Mouse (Mus musculus): ENCODE data around the gene Dhrs3. TPM values are rescaled to one million over a fixed set of nuclear protein-coding genes. Genes with fewer than 3 reads are reported as not detected.

Gene Dhrs3
- polyA plus RNA-seq, 1 experiment from 2014 or later, result 41.6 TPM

- 88% methylated on average over 8 of the region's 8 CpGs for WGBS
Measured at GRCm38 (mm10) chr4:144906001-144906889, 13.6 kb downstream of the Dhrs3 start.

DNA sequence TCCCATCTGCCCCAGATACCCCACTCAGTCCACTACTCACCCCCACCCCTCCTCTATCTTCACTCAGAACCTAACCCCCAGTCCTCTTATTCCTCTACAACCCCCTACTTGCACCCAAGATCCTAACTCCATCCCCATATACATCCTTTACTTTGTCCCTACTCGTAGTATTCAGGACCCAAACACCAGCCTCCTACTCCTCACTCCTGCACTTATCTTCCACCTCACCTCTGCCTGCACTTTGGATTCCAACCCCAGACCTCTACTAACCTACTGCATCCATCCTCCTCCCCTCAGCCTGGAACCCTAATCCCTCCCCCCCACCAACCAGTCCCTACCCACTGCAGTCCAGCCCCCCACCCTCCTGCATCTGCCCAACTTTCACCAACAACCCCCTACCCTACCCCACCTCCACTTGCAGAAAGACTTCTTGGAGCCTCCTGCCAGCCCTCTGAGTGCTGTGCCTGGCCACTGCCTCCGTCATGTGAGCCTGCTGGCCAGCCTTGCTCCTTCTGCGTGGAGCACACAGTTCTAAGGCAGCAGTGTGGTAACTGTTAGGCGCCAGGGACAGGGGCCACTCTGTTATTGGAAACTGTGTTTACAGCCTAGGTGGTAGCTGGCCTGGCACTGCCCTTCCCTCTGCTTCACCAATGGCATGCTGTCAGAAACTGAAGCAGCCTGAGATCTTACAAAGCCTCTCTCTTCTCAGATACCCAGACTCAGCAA, 14.5 kb downstream of the Dhrs3 start:
- H3K9ac ChIP-seq (ENCODE audit: low read depth, low read length), result no peak overlapping the region
- ATAC-seq, result no peak
- no peaks in the 10 kb centered on the region for H3K36me3 ChIP-seq (ENCODE audit: control insufficient read depth, insufficient read depth, low read length)
- no peaks in the 10 kb centered on the region for H3K27me3 ChIP-seq (ENCODE audit: control insufficient read depth, insufficient read depth, low read depth, low read length)
- H3K4me3 ChIP-seq (ENCODE audit: low read depth, low read length), result no peak overlapping the region
- no peak overlapping the region for H3K4me2 ChIP-seq (ENCODE audit: low read length)
- no peaks in the 10 kb centered on the region for H3K9me3 ChIP-seq (replicated peaks; ENCODE audit: control insufficient read depth, low read length, poor library complexity, severe bottlenecking)
- no peak overlapping the region for H3K27ac ChIP-seq (ENCODE audit: low read length)
- 83% methylated on average over 4 of the region's 4 CpGs for WGBS
- H3K4me1 ChIP-seq (ENCODE audit: control insufficient read depth, insufficient read depth, low read length), result no peaks in the 10 kb centered on the region

More at GRCm38 (mm10) chr4:144906001-144906889, 13.6 kb downstream of the Dhrs3 start:
- Histone ChIP-seq H3K4me3 (ENCODE audit: low read depth, low read length) (no peak overlapping the region), H3K9ac (ENCODE audit: low read depth, low read length) (no peak overlapping the region), H3K9me3 (replicated peaks; ENCODE audit: control insufficient read depth, low read length, poor library complexity, severe bottlenecking) (no peaks in the 10 kb centered on the region), H3K27me3 (ENCODE audit: control insufficient read depth, insufficient read depth, low read depth, low read length) (no peaks in the 10 kb centered on the region), H3K27ac (ENCODE audit: low read length) (no peak overlapping the region), H3K4me1 (ENCODE audit: control insufficient read depth, insufficient read depth, low read length) (no peaks in the 10 kb centered on the region), H3K4me2 (ENCODE audit: low read length) (no peak overlapping the region), H3K36me3 (ENCODE audit: control insufficient read depth, insufficient read depth, low read length) (no peaks in the 10 kb centered on the region)
- ATAC-seq, result 0 out of 2 replicates have a peak, but pooled peaks have one; percentile 46

DNA sequence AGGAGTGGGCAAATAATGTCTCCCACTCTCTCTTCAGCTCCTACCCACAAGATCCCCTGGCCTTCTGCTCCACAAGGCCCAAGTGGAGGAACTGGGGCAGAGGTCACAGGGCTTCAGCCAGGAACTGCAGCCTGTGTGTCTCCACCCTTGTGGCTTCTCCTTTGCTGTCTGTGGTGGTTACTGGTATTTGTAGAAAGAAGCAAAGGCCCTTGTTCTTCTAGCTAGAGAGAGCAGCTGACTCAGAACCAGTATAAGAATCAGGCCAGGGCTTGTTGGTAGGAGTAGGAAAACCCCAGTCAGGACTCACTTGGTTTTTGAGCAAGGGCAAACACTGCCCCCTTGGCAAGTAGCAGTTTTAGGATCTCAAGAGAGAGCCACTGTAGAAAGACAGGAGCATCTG, 16.2 kb downstream of the Dhrs3 start:
- no peaks in the 10 kb centered on the region for H3K36me3 ChIP-seq (ENCODE audit: control insufficient read depth, insufficient read depth, low read length)
- ATAC-seq, result no peak
- H3K4me3 ChIP-seq (ENCODE audit: low read depth, low read length), result no peak overlapping the region
- no peaks in the 10 kb centered on the region for H3K9me3 ChIP-seq (replicated peaks; ENCODE audit: control insufficient read depth, low read length, poor library complexity, severe bottlenecking)
- H3K4me2 ChIP-seq (ENCODE audit: low read length), result no peak overlapping the region
- no peaks in the 10 kb centered on the region for H3K4me1 ChIP-seq (ENCODE audit: control insufficient read depth, insufficient read depth, low read length)
- H3K9ac ChIP-seq (ENCODE audit: low read depth, low read length), result no peak overlapping the region
- H3K27ac ChIP-seq (ENCODE audit: low read length), result no peak overlapping the region
- H3K27me3 ChIP-seq (ENCODE audit: control insufficient read depth, insufficient read depth, low read depth, low read length), result no peaks in the 10 kb centered on the region

GRCm38 (mm10) chr4:144910281-144910680, 17.7 kb downstream of the Dhrs3 start:
- 80% methylated on average over 3 of the region's 3 CpGs for WGBS
- H3K36me3 ChIP-seq (ENCODE audit: control insufficient read depth, insufficient read depth, low read length), result no peaks in the 10 kb centered on the region
- H3K27ac ChIP-seq (ENCODE audit: low read length), result no peak overlapping the region
- no peaks in the 10 kb centered on the region for H3K9me3 ChIP-seq (replicated peaks; ENCODE audit: control insufficient read depth, low read length, poor library complexity, severe bottlenecking)
- H3K9ac ChIP-seq (ENCODE audit: low read depth, low read length), result no peak overlapping the region
- no peak overlapping the region for H3K4me3 ChIP-seq (ENCODE audit: low read depth, low read length)
- H3K27me3 ChIP-seq (ENCODE audit: control insufficient read depth, insufficient read depth, low read depth, low read length), result no peaks in the 10 kb centered on the region
- H3K4me1 ChIP-seq (ENCODE audit: control insufficient read depth, insufficient read depth, low read length), result no peaks in the 10 kb centered on the region
- ATAC-seq, result no peak
- H3K4me2 ChIP-seq (ENCODE audit: low read length), result no peak overlapping the region

- no peaks in the 10 kb centered on the region for H3K27me3 ChIP-seq (ENCODE audit: control insufficient read depth, insufficient read depth, low read depth, low read length)
- H3K27ac ChIP-seq (ENCODE audit: low read length), result no peak overlapping the region
- no peaks in the 10 kb centered on the region for H3K4me1 ChIP-seq (ENCODE audit: control insufficient read depth, insufficient read depth, low read length)
- no peak for ATAC-seq
- H3K9me3 ChIP-seq (replicated peaks; ENCODE audit: control insufficient read depth, low read length, poor library complexity, severe bottlenecking), result no peaks in the 10 kb centered on the region
- no peak overlapping the region for H3K4me2 ChIP-seq (ENCODE audit: low read length)
- WGBS, result 79% methylated on average over 6 of the region's 6 CpGs
- no peaks in the 10 kb centered on the region for H3K36me3 ChIP-seq (ENCODE audit: control insufficient read depth, insufficient read depth, low read length)
- no peak overlapping the region for H3K4me3 ChIP-seq (ENCODE audit: low read depth, low read length)
- no peak overlapping the region for H3K9ac ChIP-seq (ENCODE audit: low read depth, low read length)
Measured at GRCm38 (mm10) chr4:144913298-144914152, 20.9 kb downstream of the Dhrs3 start.

GRCm38 (mm10) chr4:144916520-144916919, 23.9 kb downstream of the Dhrs3 start:
- 92% methylated on average over 6 of the region's 6 CpGs for WGBS
- H3K36me3 ChIP-seq (ENCODE audit: control insufficient read depth, insufficient read depth, low read length), result no peaks in the 10 kb centered on the region

DNA sequence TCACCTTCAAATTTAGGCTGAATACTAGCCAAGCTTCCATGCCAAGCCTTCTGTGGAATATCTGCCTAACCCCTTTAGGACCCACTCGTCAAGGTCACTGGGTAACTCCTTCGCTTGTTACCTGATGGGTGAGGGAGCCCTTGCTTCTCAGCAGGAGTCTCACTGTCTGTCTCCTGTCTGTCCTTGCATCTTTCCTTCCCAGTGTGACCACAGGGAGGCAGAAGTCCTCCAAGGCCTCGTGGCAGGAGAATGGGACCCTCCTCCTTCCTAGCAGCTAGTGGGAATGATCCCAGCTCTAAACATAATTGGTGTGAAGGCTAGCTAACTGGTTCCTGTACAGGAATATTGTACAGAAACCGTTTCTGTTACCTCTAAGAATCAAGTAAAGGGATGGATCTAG, 24.5 kb downstream of the Dhrs3 start:
- Histone ChIP-seq H3K4me1 (ENCODE audit: control insufficient read depth, insufficient read depth, low read length) (no peaks in the 10 kb centered on the region), H3K4me3 (ENCODE audit: low read depth, low read length) (no peak overlapping the region), H3K27me3 (ENCODE audit: control insufficient read depth, insufficient read depth, low read depth, low read length) (no peaks in the 10 kb centered on the region), H3K4me2 (ENCODE audit: low read length) (no peak overlapping the region), H3K9ac (ENCODE audit: low read depth, low read length) (no peak overlapping the region), H3K36me3 (ENCODE audit: control insufficient read depth, insufficient read depth, low read length) (no peaks in the 10 kb centered on the region), H3K27ac (ENCODE audit: low read length) (no peak overlapping the region), H3K9me3 (replicated peaks; ENCODE audit: control insufficient read depth, low read length, poor library complexity, severe bottlenecking) (no peaks in the 10 kb centered on the region)
- 70% methylated on average over 4 of the region's 4 CpGs for WGBS
- ATAC-seq, result no peak

More at GRCm38 (mm10) chr4:144916520-144916919, 23.9 kb downstream of the Dhrs3 start:
- no peaks in the 10 kb centered on the region for H3K9me3 ChIP-seq (replicated peaks; ENCODE audit: control insufficient read depth, low read length, poor library complexity, severe bottlenecking)
- no peak overlapping the region for H3K4me2 ChIP-seq (ENCODE audit: low read length)
- no peak for ATAC-seq
- no peaks in the 10 kb centered on the region for H3K4me1 ChIP-seq (ENCODE audit: control insufficient read depth, insufficient read depth, low read length)
- no peaks in the 10 kb centered on the region for H3K27me3 ChIP-seq (ENCODE audit: control insufficient read depth, insufficient read depth, low read depth, low read length)
- no peak overlapping the region for H3K4me3 ChIP-seq (ENCODE audit: low read depth, low read length)
- no peak overlapping the region for H3K27ac ChIP-seq (ENCODE audit: low read length)
- no peak overlapping the region for H3K9ac ChIP-seq (ENCODE audit: low read depth, low read length)

- no peak overlapping the region for H3K27ac ChIP-seq (ENCODE audit: low read length)
- no peak overlapping the region for H3K4me2 ChIP-seq (ENCODE audit: low read length)
- H3K36me3 ChIP-seq (ENCODE audit: control insufficient read depth, insufficient read depth, low read length), result no peaks in the 10 kb centered on the region
- H3K4me1 ChIP-seq (ENCODE audit: control insufficient read depth, insufficient read depth, low read length), result no peaks in the 10 kb centered on the region
- ATAC-seq, result no peak
- no peaks in the 10 kb centered on the region for H3K27me3 ChIP-seq (ENCODE audit: control insufficient read depth, insufficient read depth, low read depth, low read length)
- 94% methylated on average over 10 of the region's 10 CpGs for WGBS
- H3K9ac ChIP-seq (ENCODE audit: low read depth, low read length), result no peak overlapping the region
- no peaks in the 10 kb centered on the region for H3K9me3 ChIP-seq (replicated peaks; ENCODE audit: control insufficient read depth, low read length, poor library complexity, severe bottlenecking)
- no peak overlapping the region for H3K4me3 ChIP-seq (ENCODE audit: low read depth, low read length)
Measured at GRCm38 (mm10) chr4:144918501-144918900, 25.9 kb downstream of the Dhrs3 start.
